Mouse (Mus musculus) G1E (cell line): ENCODE results near the gene Syndig1. TPM values are rescaled to one million over a fixed set of nuclear protein-coding genes. Genes with fewer than 3 reads are reported as not detected.

ENCODE experiments used
- ATAC-seq: 2 replicates; pipeline ENCODE4 v1.8.0; 2016; ENCODE audit warnings: mild to moderate bottlenecking; ENCODE audit not compliant: insufficient number of reproducible peaks, poor library complexity, low FRiP score, severe bottlenecking; ENCODE audit errors: extremely low read depth
- DNase-seq: peaks from one replicate; pipeline ENCODE4 v3.0.0; 2012; ENCODE audit warnings: low spot score
- H3K27me3 ChIP-seq: 2 replicates; pipeline ENCODE4 v1.6.1; 2012; ENCODE audit warnings: mild to moderate bottlenecking, low read length, inconsistent platforms; ENCODE audit not compliant: insufficient read depth
- H3K36me3 ChIP-seq: replicated peaks from 2 replicates; pipeline ENCODE3; 2012; ENCODE audit warnings: mild to moderate bottlenecking, inconsistent platforms
- H3K4me1 ChIP-seq: 2 replicates; pipeline ENCODE4 v1.6.1; 2012; ENCODE audit warnings: low read depth, low read length, inconsistent platforms, mixed read lengths; ENCODE audit not compliant: insufficient read depth
- H3K4me3 ChIP-seq: 2 replicates; pipeline ENCODE4 v1.5.1; 2012; ENCODE audit warnings: low read depth, mild to moderate bottlenecking, inconsistent platforms, low read length, moderate library complexity, mixed read lengths
- H3K9me3 ChIP-seq: replicated peaks from 2 replicates; pipeline ENCODE4 v1.6.1; 2012; ENCODE audit warnings: inconsistent platforms
- CTCF ChIP-seq: IDR thresholded peaks from 2 replicates; pipeline ENCODE4 v1.5.1; 2012; ENCODE audit warnings: low read depth, low read length, inconsistent platforms, mixed read lengths
- GATA1 ChIP-seq: IDR thresholded peaks from 2 replicates; pipeline ENCODE4 v1.6.1; 2012; ENCODE audit warnings: borderline replicate concordance, low read length, inconsistent platforms, mixed read lengths
- GATA2 ChIP-seq: IDR thresholded peaks from 2 replicates; pipeline ENCODE4 v1.6.1; 2012; ENCODE audit warnings: low read depth, low read length, inconsistent platforms, borderline replicate concordance
- POLR2AphosphoS5 ChIP-seq: IDR thresholded peaks from 2 replicates; pipeline ENCODE4 v1.6.1; 2012; ENCODE audit warnings: low read depth, low read length, inconsistent platforms; ENCODE audit not compliant: insufficient replicate concordance
- TAL1 ChIP-seq: conservative IDR thresholded peaks from 2 replicates; pipeline ENCODE4 v1.6.1; 2012; ENCODE audit warnings: low read depth, low read length, inconsistent platforms, mixed read lengths
- polyA plus RNA-seq: library from polyadenylated mRNA; stranded (reverse); fragments of >175 nt; gene quantifications from 2 replicates; pipeline ENCODE4 v1.2.3, GENCODE M21; 2012
- total RNA-seq, 2 experiments: library from RNA; stranded (forward) in 1 of 2; stranded (reverse) in 1 of 2; fragments of 200-1000 nt in 1 of 2; fragments of >200 nt in 1 of 2; fragmentation: Nextera tagmentation in 1 of 2; gene quantifications; 2 replicates each; pipeline ENCODE4 v1.2.3; 2014 to 2017

The Syndig1 gene
- total and polyA plus RNA-seq, 3 experiments: 0.16 TPM; not detected in 2

DNA sequence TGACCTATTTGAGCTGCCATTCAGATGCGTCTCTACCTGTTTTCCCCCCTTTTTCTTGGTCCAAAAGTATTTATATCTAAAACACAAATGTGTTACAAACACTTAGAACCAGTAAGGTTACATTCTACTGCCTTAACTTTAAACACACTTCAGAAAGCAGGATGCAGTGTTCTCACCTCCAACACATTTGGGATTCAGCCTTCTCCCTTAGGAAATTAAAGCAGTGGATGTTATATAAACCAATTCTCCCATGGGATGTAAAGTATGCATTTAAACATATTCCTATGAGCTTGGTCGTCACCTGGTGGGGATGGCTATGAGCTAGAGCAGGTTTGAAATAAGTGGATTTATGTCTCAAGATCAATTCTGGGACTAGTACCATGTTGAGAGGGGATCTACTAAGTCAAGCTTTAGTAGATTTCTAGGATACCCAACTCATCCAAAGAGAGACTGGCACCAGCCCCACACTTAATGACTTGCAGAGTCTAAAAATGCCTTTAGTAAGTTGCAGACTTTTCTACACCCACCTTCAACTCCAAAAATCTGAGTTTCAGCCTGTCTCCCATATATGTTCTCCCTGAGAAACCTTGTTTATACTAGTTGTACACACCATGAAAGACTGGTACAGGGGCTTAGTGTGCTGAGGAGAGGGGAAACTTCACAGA lies 7.6 kb downstream of the Syndig1 start:
- no peaks in the 10 kb centered on the region for H3K27me3 ChIP-seq
- peaks cover 5% of the 10 kb centered on the region for H3K9me3 ChIP-seq
- no peak overlapping the region for H3K4me3 ChIP-seq
- no peak for ATAC-seq
- no peaks in the 10 kb centered on the region for H3K4me1 ChIP-seq
- DNase-seq: no peak
- TF ChIP-seq POLR2AphosphoS5: no peak
- no peak for TF ChIP-seq GATA2
- TF ChIP-seq GATA1: no peak
- no peak for TF ChIP-seq TAL1
- TF ChIP-seq CTCF: no peak
- H3K36me3 ChIP-seq: no peaks in the 10 kb centered on the region

DNA sequence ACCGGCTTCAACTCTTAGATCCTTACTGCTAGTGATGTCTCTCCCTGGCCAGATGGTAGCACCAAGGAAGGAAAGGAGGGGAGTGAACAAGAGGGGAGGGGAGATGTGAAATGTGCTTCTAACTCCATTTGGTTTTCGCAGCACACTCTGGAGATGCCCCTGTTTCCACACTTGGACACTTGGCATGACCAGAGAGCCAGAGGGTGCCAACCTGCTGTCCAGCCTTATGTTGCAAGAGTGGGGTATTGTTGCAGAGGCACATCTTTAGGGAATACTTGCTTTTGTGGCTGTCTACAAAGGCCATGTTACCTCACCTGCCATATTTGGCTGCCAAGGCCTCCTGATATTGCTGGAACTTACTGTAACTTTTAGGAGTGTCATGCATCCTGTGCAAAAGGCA lies 10.7 kb downstream of the Syndig1 start:
- ATAC-seq (no peak), DNase-seq (no peak)
- no peaks in the 10 kb centered on the region for H3K27me3 ChIP-seq
- H3K9me3 ChIP-seq: no peaks in the 10 kb centered on the region; the same call in 1 of the 2 replicates
- H3K4me1 ChIP-seq: no peaks in the 10 kb centered on the region
- H3K36me3 ChIP-seq: no peaks in the 10 kb centered on the region
- no peak overlapping the region for H3K4me3 ChIP-seq
- TF ChIP-seq CTCF (no peak), TAL1 (no peak), GATA2 (no peak), POLR2AphosphoS5 (no peak), GATA1 (no peak)

DNA sequence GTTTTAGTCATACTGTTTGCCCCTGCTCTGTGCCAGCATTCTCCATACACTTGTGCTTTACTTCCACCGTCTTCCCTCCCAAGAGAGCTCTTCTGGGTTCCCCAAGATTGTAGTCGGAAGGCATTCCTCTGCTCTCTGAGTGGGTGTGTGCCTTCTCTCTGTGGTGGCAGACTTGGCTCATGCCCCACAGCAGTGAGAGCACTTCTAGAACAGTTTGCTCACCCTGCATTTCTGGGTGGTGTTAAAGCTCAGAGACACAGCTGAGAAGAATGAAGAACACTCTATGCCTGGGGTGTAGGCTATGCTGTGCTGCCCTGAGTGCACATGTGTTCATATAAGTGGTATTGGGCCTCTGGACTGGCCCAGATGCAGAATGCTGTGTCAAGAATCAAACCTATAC lies 15.6 kb downstream of the Syndig1 start:
- Histone ChIP-seq H3K27me3 (no peaks in the 10 kb centered on the region), H3K4me3 (no peak overlapping the region), H3K36me3 (no peaks in the 10 kb centered on the region), H3K9me3 (no peaks in the 10 kb centered on the region; the same call in 1 of the 2 replicates), H3K4me1 (no peaks in the 10 kb centered on the region)
- ATAC-seq (no peak), DNase-seq (no peak)
- TF ChIP-seq GATA2 (no peak), POLR2AphosphoS5 (no peak), CTCF (no peak), GATA1 (no peak), TAL1 (no peak)

- no peaks in the 10 kb centered on the region for H3K4me1 ChIP-seq
- H3K4me3 ChIP-seq: no peak overlapping the region
- DNase-seq (no peak), ATAC-seq (no peak)
- no peaks in the 10 kb centered on the region; the same call in 1 of the 2 replicates for H3K9me3 ChIP-seq
- H3K36me3 ChIP-seq: no peaks in the 10 kb centered on the region
- TF ChIP-seq TAL1: no peak
- no peak for TF ChIP-seq GATA1
- TF ChIP-seq GATA2: no peak
- TF ChIP-seq CTCF: no peak
- no peak for TF ChIP-seq POLR2AphosphoS5
- no peaks in the 10 kb centered on the region for H3K27me3 ChIP-seq
Observed at GRCm38 (mm10) chr2:149848778-149849177, 19.8 kb downstream of the Syndig1 start.

DNA sequence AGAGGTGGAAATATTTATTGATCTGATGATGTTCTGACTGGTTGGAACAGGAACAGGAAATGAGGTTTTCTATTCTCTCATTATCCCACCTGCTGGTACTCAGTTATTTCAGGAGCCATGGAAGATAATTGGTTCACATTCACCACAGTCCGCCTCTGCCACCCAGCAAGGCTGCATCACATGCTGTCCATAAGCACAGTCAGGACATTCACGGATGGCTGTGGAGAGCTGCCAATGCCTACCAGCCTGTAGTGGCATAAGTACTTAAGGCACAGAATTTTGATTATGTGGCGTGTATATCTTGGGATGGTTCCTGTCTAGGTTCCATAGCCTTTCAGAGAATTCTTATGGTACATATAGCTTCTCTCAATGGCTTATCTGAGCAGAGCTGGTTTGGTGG lies 32.0 kb downstream of the Syndig1 start:
- Histone ChIP-seq H3K4me1 (no peaks in the 10 kb centered on the region), H3K9me3 (peaks cover 8% of the 10 kb centered on the region), H3K27me3 (no peaks in the 10 kb centered on the region), H3K4me3 (no peak overlapping the region), H3K36me3 (no peaks in the 10 kb centered on the region)
- no peak for TF ChIP-seq GATA1
- no peak for TF ChIP-seq TAL1
- TF ChIP-seq GATA2: no peak
- no peak for TF ChIP-seq CTCF
- no peak for TF ChIP-seq POLR2AphosphoS5
- DNase-seq (no peak), ATAC-seq (no peak)

DNA sequence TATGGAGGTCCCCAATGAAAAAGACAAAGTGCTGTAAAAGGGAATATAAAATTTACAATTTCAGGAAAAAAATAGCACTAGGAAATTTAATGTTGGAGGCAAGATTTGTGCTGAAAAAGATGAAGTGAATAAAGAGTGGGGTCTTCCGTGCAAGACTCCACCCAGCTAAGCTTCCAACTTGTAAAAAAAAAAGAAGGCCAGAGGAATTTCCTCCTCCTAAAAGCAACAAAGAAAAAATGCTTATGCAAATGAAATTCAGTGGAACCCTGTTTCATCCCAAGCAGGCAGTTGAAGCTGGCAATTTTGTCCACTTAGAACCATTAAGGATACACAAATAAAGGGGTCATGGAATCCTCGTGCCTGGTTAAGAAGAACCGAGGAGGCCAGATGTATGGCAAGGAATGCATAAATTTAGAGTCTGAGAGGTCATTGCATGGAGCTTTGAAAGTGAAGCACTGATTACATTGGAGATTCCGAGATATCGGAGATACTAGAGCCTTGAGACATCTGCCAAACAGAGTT lies 37.0 kb downstream of the Syndig1 start:
- no peak for DNase-seq
- no peak for TF ChIP-seq GATA2
- no peak for TF ChIP-seq POLR2AphosphoS5
- no peak for TF ChIP-seq CTCF
- no peak for TF ChIP-seq TAL1
- TF ChIP-seq GATA1: no peak
- Histone ChIP-seq H3K4me3 (no peak overlapping the region), H3K36me3 (no peaks in the 10 kb centered on the region), H3K4me1 (no peaks in the 10 kb centered on the region), H3K9me3 (peaks cover 7% of the 10 kb centered on the region), H3K27me3 (no peaks in the 10 kb centered on the region)
- ATAC-seq: no peak
